Mouse (Mus musculus) heart, adult 9 months (tissue): Measurements from ENCODE around the gene Fam72a.
A peak's percentile ranks its signal among the peaks of the same experiment; 100 is the strongest.

ENCODE experiments used
- DNase-seq, 2 experiments: peaks; one replicate each; pipeline ENCODE4 v3.0.0; 2022; ENCODE audit warnings: low spot score in 2 of 2

Gene Fam72a

DNA sequence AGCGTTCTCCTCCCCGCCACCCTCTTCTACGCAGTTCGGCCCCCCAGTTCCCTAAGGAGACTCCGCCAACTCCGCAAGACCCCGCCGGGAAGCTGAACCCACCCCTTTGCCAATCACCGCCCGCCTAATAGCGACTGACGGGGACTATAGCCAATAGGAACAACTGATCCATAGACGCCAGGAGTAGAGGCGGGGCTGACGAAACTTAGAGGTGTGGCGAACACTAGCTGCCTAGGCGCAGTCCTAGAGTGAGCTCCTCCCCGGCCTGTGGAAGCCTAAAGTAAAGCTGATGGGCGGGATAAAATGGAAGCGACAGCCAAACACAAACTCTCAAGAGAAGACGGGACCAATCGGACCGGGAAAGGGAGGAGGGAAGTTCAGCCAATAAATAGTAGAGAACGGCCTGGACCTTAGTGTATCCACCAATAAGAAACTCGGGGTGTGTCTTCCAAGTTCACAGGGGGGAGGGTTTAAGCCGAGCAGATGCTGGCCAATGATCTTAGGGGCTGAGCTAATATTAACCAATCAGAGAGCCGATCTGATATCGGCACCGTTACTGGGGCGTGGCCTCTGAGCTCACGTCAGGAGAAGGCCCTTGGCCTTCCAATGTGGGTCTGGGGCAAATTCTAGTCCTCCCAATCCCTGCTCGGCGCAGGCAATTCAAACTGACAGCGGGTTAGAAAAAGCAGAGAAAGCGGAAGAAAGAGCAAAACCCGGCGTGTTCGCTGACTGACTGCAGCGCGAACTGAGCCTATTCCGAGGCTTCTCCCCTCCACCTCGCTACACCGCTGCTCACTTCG, at the start of gene Fam72a, which contains the start of gene Srgap2:
Gene Fam72a, plus strand, starts transcription at position 623 of the 800 bp plus-strand sequence.
Gene Srgap2, minus strand, starts transcription at position 72 of the 800 bp plus-strand sequence.
- DNase-seq: peak; percentile 99 to 100

DNA sequence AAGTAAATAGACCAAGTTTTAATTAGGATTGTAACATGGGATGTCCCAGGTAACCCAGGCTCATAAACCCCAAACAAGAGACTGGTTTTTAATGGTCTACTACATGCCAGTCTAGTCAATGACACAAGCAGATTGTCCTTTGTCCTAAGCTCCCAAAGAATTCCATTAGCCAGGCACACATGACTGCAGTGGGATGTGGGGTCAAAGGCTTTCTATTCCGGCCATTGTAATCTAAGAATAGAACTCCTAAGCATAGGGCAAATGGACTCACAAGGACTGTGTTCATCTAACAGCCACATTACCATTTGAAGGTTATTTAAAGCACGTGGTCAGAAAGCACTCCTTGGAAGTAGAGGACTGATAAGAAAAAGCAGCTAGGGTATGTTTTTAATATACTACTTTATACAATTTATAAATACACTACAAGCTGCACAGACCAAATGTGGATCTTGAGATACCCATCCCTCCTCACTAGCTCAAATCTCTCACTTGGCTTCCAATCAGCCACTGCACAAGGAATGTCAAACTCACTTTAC, 48.9 kb upstream of the Fam72a start:
- peak; percentile 61 to 76 for DNase-seq

DNA sequence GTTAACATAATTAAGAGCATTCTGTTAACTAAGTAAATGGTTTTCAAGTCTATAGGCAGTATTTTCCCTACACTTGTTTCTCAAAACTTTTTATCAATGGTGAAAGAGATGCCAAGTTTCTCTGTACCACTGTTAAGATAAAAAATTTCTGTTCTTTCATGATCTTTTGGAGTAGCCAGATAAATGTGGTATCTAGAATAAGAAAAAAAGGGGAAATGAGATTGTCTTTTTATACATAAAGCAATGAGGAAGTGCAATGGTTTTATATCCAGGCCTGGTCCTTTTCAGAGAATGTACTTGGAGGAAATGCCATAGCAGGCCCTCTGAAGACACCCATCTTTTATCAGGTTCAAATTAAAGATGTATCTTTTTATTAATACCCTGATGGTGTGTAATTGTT, 46.3 kb upstream of the Fam72a start:
- DNase-seq: no peak

DNA sequence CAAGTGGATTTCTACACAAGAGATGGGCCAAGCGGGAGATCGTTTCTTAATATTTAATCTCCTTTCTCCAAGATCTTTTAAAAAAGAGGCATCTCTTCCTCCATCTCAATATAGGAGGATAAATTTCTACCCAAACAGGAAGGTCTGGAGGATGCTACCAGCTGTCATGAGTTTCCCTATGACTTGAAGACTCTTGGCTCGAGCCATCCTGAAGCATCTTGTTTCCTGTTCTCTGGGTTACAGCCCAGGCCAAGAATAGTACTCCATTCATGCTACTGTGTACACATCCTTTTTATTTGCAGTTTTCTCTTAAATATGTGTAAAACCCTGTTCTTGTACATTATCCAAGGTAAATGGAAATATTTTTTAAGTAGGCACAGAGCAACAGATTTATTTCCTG, 45.5 kb upstream of the Fam72a start:
- peak; percentile 18 to 49 for DNase-seq

DNA sequence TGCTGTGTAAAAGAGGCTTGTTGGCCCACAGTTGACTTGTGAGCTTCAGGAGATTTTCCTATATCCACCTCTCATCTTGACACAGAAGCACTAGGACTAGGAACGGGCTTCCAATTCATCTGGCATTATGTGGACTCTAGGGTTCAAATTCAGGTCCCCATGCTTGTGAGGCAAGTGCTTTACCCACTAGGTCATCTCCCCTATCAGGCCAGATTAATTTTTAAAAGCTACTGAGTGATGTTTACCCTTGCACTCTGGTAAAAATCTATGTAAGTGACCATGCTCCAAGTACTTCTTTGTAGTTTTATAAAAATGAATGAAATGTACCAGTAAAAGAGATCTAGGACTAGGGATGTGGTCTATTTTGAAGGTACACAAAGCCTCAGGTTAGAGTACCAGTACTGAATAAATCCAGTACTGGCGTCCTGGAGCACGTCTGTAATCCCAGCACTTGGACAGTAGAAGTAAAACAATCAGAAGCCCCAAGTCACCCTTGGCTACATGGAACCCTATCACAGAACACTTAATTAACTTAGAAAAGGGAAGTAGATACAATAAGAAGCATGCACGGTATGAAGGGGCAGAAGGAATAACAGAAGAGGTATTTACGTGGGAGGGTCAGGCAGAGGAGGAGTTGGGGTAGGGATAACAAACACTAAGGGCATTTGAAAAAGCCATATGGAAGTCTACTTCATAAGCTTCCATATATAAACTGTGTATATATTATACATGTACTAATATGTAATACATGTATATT, 41.4 kb upstream of the Fam72a start:
- no peak for DNase-seq

DNA sequence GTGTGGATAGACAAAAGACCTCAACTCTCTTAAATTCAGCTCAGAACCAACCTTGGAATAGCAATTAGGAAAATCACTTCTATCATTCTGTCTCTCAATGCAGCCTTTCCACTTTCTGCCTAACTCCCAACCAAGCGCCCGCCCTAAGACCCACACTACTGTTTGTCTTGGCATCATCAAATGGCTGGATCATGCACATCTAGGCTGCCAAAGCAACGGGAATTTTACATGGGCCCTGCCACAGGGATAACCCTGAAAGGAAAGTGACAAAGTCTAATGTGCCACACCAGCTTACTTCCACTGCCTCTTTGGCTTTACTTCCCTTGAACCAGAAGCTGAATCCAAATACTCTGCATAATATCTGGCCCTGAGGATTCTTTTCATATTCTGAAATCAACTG, 38.4 kb upstream of the Fam72a start:
- peak in 1 of 2 experiments; percentile 14 for DNase-seq

DNA sequence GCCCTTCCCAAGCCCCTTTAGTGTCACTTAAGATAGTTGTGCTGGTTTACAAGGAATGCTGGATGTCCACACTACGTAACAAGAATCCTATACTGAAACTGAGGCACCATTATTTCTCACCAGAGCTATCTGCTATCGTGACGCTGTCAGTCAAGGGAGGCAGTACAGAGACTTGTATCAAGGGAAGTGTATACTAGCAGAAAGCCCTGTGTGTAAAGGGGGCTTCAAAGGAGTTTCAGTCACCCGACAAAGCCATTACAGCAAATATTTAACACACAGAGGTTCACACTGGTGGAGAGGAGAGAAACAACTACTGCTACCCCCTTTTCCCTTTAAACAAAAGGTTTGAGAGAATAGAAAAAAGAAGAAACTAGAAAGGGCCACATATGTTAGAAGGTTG, 36.1 kb upstream of the Fam72a start:
- no peak for DNase-seq

DNA sequence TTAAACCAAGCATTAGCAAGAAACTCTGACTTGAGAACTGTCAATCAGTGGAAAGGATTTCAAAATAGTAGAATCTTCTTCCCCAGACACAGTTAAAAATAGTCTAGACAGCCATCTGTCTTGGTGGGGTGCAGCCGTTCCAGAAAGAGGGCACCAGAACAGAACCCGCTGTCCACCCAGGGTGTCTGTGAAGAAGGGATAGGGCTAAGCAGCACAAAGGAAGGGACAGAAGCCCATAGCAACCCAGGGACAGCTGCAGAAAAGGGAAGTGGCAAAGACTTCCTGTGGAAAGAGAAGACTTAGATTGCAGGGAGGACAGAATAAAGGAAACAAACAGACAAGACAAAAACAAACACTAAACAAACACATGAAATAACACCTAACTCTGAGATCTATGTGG, 35.3 kb upstream of the Fam72a start:
- DNase-seq: peak in 1 of 2 experiments; percentile 45

DNA sequence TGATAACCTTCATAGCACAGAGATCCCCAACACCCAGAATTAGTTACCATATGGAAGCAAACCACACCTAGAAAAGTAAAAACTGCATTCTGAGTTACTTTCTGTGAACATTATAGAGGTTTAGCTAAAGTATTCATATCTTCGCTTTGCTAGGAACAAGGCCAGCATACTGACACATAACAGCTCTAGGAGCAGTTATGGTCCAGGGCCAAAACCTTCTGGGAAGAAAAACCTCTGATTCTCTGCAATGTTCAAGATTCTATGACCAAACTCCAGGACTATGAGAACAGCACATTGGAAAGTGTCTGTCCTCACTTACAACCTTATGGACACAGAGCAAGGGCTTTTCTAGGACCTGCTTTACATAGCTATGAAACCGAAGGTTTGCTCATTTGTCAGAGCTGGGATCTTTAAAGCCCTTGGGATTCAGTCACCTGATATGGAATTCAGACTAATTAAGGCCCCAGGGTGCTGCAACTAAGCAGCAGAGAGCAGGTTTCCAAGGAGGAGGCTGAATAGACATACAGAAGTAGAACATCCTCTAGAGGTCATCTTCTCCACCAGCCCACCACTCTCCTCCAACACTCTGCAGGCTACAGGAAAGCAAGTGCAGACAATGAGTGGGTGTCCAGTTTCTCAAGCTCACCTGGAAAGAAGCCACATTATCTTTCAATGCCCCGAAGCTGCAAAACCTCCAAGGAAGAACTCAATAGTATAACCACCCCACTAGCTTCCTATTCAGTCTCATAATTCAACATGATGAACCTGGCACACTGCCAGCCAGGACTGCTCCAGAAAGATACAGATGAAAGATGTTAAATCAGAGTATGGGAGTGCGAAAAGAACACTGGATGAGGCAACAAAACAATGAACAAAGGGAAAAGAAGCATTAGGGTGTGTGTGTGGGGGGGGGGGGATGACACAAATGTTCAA, 33.5 kb upstream of the Fam72a start:
- DNase-seq: no peak

DNA sequence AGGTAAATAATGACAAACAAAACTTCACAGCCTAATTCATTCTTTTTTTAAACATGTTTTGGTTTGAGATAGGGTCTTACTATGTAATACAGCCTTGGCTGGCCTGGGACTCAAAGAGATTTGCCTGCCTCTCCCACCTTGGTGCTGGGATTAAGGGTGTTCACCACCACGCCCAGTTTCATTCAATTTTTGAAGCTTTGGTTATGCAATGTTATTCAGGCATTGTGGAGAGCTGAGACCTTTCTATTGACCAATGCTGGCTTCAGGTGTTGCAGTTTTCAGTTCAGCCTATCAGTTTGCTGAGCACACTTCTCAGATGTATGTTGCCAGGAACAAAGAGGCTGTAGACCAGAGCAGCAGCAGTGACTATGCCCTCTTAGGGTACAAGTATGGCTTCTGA, 29.5 kb upstream of the Fam72a start:
- DNase-seq: no peak

DNA sequence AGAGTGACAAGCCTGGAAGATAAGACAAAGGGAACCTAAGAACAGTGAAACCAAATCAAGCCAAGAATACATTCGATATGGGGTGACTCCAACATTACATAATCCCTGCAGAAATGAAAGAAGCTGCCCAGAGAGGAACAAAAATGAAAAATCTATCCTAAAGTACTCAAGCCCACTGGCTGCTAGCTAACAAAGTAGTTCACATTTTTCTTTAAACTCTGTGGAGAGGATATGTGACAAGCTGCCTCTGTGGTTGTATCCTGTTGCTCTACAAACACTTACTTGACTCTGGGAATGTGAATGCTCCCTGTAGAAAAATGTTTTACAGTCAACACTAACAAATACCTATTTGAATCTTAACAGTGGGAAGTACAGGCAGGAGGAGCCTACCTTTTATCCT, 26.0 kb upstream of the Fam72a start:
- no peak for DNase-seq

DNA sequence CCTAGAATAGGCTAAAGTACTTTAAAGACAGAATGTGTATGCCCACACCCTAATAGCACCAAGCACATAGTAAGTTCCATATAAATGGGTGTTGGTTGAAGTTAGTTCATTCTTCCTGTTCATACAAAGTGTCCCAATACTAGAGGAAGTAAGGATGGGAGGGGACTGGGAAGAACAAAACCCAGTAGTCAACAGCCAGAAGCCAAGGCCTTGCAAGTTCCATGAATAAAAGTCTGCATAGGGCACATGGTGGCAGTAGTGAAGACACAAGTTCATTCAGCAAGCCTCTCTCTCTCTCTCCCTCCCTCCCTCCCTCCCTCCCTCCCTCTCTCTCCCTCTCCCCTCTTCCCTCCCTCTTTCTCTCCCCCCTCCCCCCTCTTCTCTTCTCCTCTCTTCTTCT, 16.6 kb upstream of the Fam72a start:
- no peak for DNase-seq

DNA sequence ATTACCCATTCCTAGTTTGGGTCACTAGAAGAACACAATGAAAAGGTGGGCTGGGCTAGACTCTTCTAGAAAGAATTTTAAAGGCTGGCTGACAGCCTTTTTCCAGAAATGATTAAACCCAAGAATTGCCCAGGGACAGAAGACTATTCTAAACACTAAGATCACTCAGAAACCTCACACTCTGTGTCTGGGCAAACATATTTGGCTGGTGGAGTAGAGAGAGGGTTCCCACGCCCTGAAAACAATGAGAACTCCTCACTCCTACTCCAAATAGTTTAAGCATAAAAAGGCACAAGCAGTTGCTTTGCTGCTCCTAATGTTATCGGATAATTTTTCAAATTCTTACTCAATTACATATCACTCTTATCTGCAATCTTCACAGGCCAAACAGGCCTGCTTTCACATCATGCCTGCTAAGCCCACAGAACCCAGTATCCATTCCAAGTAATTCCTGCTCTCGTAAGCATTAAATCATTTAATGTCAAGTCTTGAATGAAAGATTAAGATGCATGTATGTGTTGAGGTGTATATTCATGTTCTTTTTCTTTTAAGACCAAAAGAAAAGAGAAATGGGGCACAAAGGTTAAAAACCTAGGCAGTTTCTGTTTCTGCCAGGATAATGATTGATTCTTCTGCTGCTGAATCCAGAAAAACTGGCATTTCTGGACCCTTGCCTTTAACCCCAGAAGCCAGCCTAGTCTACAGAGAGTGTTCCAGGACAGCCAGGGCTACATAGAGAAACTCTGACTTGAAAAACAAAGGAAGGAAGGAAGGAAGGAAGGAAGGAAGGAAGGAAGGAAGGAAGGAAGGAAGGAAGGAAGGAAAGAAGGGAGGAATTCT, 15.8 kb upstream of the Fam72a start:
- DNase-seq: no peak

DNA sequence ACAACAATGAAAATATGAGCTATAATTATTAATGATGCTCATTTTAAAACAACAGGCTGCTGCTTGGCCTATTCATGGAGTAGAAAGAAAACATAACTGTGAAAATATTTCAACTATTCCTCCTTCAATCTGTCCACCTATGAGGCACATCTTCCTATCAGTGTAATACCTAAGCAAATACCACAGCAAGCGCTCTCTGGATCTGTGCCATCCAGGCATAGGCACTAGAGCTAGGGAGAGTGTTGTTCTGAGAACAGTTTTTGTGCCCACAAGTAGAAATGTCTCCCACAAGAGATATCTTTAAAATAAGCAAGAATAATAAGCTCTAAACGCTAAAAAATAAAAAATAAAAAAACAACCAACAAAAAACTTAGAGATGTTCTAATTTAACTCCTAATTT, 14.6 kb upstream of the Fam72a start:
- no peak for DNase-seq

DNA sequence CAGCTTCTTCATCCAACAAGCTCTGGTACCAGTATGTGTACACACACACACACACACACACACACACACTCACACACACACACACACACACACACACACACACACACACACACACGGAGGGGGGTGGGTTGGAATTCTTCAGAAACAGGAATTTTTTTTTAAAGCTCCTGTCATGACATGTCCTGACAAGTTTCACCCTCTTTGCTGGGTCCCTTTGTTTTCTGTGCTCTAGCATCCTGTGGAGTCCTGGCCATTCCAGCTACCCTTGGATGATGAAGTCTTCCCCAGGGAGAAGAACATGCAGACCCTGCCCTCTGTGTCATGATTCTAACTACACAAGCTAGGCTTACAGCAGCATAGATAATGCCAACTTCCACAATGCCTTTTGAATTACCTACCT, 13.5 kb upstream of the Fam72a start:
- no peak for DNase-seq

DNA sequence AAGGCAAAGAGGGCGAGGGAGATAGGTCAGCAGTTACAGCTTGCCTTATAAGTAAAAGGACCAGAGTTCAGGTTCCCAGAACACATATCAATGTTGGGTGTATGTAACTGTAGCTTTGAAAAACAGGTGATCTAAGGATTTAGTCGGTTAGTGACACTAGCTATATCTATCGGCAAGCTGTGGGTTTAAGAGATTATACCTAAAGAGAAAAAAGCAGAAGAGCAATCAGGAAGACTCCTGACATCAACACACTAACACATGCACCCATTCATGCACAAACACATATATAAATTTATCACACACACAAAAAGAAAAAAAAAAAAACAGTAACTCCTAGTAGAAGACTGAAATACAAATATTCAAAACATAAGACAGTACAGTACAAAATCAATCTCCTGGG, 11.1 kb upstream of the Fam72a start:
- no peak for DNase-seq

DNA sequence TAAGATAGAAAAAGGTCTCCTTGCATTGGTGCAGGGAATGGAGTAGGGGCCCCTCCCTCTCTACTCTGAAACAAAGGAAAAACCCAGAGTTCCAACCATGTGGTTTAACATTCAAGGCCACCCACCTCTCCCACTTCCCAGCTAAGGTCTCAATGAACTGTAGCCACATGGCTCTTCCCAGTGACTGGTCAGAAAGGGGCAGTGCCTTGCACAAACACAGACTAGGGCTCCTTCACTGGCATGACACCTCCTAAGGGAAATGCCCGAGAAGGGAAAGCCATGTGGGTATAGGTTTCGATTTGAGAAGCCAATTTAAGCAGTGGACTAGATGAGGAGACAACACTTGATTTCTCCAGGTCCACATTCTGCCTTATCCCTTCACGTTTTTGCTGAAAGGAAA, 3.9 kb upstream of the Fam72a start:
- no peak for DNase-seq

DNA sequence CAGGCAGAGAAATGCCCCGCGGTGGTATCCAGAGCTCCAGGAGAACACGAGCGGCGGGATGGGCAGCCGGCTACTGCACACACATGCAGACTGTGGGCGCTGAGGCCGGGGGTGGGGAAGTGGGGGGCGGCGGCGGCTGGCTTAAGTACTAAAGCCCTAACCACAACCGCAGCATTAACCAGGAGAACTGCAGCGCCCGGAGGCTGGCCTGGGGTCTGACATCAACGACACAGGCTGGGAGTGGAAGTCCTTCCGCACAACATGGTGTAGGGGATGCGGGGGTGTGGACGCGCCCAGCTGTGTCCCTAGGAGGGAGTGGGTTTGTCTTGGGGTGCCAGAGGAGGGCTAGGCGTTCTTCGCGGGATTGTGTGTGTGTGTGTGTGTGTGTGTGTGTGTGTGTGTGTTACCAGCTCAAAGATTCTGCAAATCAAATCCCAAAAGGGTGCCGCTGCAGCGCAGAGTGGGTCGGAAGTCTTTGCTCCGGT, 2.6 kb upstream of the Fam72a start:
- DNase-seq: peak in 1 of 2 experiments; percentile 57

DNA sequence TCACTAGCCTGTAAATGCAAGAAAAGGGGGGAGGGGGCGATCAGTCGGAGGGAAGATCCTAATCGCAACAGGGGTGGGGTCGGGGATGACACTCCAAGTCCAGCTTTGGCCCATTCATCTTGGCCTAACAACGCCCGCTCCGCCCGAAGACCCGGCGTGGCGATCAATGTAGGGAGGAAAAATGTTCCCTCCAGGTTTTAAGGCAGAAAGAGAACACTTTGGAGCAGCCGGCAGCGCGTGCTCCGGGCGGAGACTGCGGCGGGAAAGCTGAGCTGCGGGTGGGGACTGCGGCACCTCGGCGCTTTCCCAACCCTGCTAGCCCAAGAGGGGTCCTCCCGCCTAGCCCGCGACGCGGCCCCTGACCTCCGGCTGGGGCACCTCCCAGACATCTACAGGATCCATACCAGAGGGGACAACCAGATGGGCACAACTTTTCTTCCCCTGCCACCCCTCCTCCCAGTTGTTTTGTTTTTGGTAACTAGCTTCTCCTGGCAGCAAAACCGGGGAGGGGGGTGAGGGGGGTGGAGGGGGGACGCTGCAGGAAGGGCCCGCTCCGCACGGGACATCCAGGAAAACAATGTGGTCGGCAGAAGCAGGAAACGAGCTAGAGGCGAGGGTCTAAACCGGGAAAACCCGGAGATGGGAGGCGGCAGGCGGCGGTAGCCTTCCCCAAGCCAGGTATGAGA, 2.0 kb upstream of the Fam72a start:
- DNase-seq: peak in 1 of 2 experiments; percentile 60
